Mouse (Mus musculus) forebrain, embryonic 11.5 days (tissue): Measurements from ENCODE around the gene Ehbp1. TPM values are rescaled to one million over a fixed set of nuclear protein-coding genes. Genes with fewer than 3 reads are reported as not detected.

Experiments
- ATAC-seq: fragments of 200-750 bp; cut with Nextera tagmentation; replicated peaks from 2 replicates; pipeline ENCODE4 v1.8.0; 2017; ENCODE audit warnings: moderate TSS enrichment; ENCODE audit not compliant: low FRiP score
- DNase-seq: peaks from one replicate; pipeline ENCODE4 v3.0.0-alpha.2; 2017; ENCODE audit warnings: low spot score
- H3K27ac ChIP-seq: fragments of 300-500 bp; sonication (generic); 2 replicates; pipeline ENCODE4 v1.5.1; 2014; ENCODE audit warnings: low read depth, low read length
- H3K27me3 ChIP-seq: fragments of 300-500 bp; sonication (generic); 2 replicates; pipeline ENCODE4 v1.6.1; 2014; ENCODE audit warnings: mild to moderate bottlenecking, low read length, mixed read lengths; ENCODE audit not compliant: control insufficient read depth, insufficient read depth
- H3K36me3 ChIP-seq: fragments of 300-500 bp; sonication (generic); 2 replicates; pipeline ENCODE4 v1.6.1; 2014; ENCODE audit warnings: mild to moderate bottlenecking, low read length, moderate library complexity, mixed read lengths; ENCODE audit not compliant: control insufficient read depth, insufficient read depth
- H3K4me1 ChIP-seq: fragments of 300-500 bp; sonication (generic); replicated peaks from 2 replicates; pipeline ENCODE4 v1.6.1; 2014; ENCODE audit warnings: low read length, mixed read lengths; ENCODE audit not compliant: control insufficient read depth, insufficient read depth
- H3K4me2 ChIP-seq: fragments of 300-500 bp; sonication (generic); 2 replicates; pipeline ENCODE4 v1.6.1; 2014; ENCODE audit warnings: low read depth, mild to moderate bottlenecking, low read length, moderate library complexity, mixed read lengths; ENCODE audit not compliant: severe bottlenecking
- H3K4me3 ChIP-seq: fragments of 300-500 bp; sonication (generic); 2 replicates; pipeline ENCODE4 v1.5.1; 2014; ENCODE audit warnings: low read depth, low read length
- H3K9ac ChIP-seq: fragments of 300-500 bp; sonication (generic); 2 replicates; pipeline ENCODE4 v1.6.1; 2014; ENCODE audit warnings: low read length
- H3K9me3 ChIP-seq: fragments of 300-500 bp; sonication (generic); 2 replicates; pipeline ENCODE4 v1.6.1; 2016; ENCODE audit warnings: low read length, mixed read lengths; ENCODE audit not compliant: control insufficient read depth
- WGBS: fragments of 180-500 bp; shearing (Covaris S2); extraction: QIAGEN DNeasy Blood & Tissue Kit; methylation state at CpG from one replicate; pipeline ENCODE4 v1.1.7; 2014; 5-methylcytosine and 5-hydroxymethylcytosine counted together
- polyA plus RNA-seq: library from polyadenylated mRNA; unstranded; fragments of >200 nt; fragmentation: Nextera tagmentation; extraction: Ambion mirVana; gene quantifications from 2 replicates; pipeline ENCODE4 v1.2.1, GENCODE M21; 2014

The Ehbp1 gene
- 14.7 and 16.0 TPM in 2 replicates for polyA plus RNA-seq

GRCm38 (mm10) chr11:22342242-22343207, at the start of gene Ehbp1:
Ehbp1 (minus strand) TSS chr11:22342292.
- no peak within 1 kb of the TSS for H3K4me2 ChIP-seq
- no peak for ATAC-seq
- no peaks in the 10 kb centered on the region for H3K36me3 ChIP-seq
- WGBS = 71% methylated on average over 2 of the region's 2 CpGs
- H3K9me3 ChIP-seq = no peaks in the 10 kb centered on the region
- no peak for DNase-seq
- H3K4me3 ChIP-seq = no peak within 1 kb of the TSS
- no peaks in the 10 kb centered on the region; the same call in 1 of the 2 replicates for H3K4me1 ChIP-seq
- no peak within 1 kb of the TSS for H3K27ac ChIP-seq
- no peaks in the 10 kb centered on the region for H3K27me3 ChIP-seq
- no peak within 1 kb of the TSS for H3K9ac ChIP-seq

DNA sequence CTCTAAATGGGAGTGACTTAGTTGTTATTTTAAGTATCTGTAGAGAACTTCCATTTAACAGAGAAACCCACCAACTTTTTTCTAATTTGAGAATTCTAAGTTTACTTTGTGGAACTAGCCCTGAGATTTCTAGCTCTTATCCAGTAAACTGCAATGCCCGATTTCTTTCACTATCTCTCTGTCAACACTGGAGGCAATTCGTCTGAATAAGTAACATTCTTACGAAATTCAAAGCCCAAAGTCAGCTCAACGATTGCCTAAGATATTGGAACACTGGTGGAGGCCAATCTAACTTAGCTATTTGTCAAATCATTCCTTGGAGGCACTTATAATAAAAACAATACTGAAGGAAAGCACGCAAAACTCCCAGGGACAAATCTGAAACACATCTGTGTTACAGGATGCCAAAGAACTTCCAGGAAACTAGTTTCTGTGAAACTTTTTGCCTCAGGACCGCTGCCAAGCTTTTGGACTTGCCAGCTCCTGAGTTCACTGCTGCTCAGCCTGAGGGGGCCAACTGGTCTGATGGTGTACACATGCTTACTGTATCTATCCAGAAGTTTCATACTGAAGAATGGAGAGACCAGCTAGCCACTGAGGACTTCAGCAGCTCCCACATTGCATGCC, 45.5 kb upstream of the Ehbp1 start:
- no peak overlapping the region for H3K4me2 ChIP-seq
- no peak for ATAC-seq
- WGBS = 89% methylated on average over 6 of the region's 6 CpGs
- no peaks in the 10 kb centered on the region for H3K4me1 ChIP-seq
- H3K27ac ChIP-seq = no peak overlapping the region
- H3K36me3 ChIP-seq = no peaks in the 10 kb centered on the region
- H3K27me3 ChIP-seq = no peaks in the 10 kb centered on the region
- no peaks in the 10 kb centered on the region; the same call in 1 of the 2 replicates for H3K9me3 ChIP-seq
- H3K4me3 ChIP-seq = no peak overlapping the region
- no peak for DNase-seq
- no peak overlapping the region for H3K9ac ChIP-seq

GRCm38 (mm10) chr11:22383532-22383931, 41.4 kb upstream of the Ehbp1 start:
- Histone ChIP-seq H3K36me3 (no peaks in the 10 kb centered on the region), H3K4me1 (no peaks in the 10 kb centered on the region), H3K4me2 (no peak overlapping the region), H3K27ac (no peak overlapping the region), H3K4me3 (no peak overlapping the region), H3K27me3 (no peaks in the 10 kb centered on the region), H3K9me3 (no peaks in the 10 kb centered on the region; the same call in 1 of the 2 replicates), H3K9ac (no peak overlapping the region)
- ATAC-seq = no peak
- WGBS = 86% methylated on average over 1 of the region's 1 CpGs
- no peak for DNase-seq

DNA sequence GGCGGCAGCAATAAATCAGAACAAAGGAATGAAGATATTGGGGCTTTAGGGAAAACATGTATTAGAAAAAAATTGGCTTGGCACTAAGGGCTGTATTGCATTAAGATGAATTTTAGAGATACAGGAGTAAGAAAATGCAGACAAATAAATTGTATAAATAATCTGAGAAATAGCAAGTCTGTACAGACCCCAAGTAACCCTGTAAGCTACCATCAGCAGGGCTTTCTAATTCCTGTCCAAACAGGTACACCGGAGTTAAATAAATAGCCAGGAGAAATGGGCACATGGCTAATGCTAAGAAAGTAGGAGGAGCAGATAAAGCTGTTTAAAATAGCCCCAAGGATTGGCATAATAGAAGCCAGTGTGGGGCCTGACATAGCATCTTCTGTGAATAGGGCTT, 32.7 kb upstream of the Ehbp1 start:
- ATAC-seq = no peak
- H3K27me3 ChIP-seq = no peaks in the 10 kb centered on the region
- no peak overlapping the region for H3K4me2 ChIP-seq
- no peak overlapping the region for H3K4me3 ChIP-seq
- no peaks in the 10 kb centered on the region for H3K36me3 ChIP-seq
- no peak overlapping the region for H3K27ac ChIP-seq
- no peak for DNase-seq
- H3K4me1 ChIP-seq = no peaks in the 10 kb centered on the region
- WGBS = 88% methylated on average over 2 of the region's 2 CpGs
- no peak overlapping the region for H3K9ac ChIP-seq
- no peaks in the 10 kb centered on the region for H3K9me3 ChIP-seq

DNA sequence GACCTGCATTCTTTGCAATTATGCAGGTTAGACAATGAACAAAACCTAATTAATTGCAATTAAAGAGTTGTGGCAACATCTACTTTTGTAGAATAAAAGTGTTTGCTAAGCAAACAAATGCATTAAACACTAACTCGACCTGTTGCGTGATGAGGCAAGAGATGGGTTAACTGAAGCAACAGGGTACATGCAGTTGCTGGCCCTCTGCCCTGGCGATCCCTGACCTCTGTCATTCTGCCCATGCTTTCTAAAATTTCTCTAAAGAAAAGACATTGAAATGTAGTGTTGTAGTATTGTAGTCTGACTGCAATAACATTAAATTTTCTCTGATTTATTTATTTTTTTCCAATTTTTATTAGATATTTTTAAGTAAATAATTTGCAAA, 31.2 kb upstream of the Ehbp1 start:
- H3K27me3 ChIP-seq = no peaks in the 10 kb centered on the region
- no peak overlapping the region for H3K27ac ChIP-seq
- H3K36me3 ChIP-seq = no peaks in the 10 kb centered on the region
- H3K9ac ChIP-seq = no peak overlapping the region
- ATAC-seq (no peak), DNase-seq (no peak)
- H3K4me3 ChIP-seq = no peak overlapping the region
- no peak overlapping the region for H3K4me2 ChIP-seq
- WGBS = 85% methylated on average over 3 of the region's 3 CpGs
- H3K9me3 ChIP-seq = no peaks in the 10 kb centered on the region
- H3K4me1 ChIP-seq = no peaks in the 10 kb centered on the region

- Histone ChIP-seq H3K27ac (no peak overlapping the region), H3K4me1 (no peaks in the 10 kb centered on the region), H3K9me3 (no peaks in the 10 kb centered on the region), H3K36me3 (no peaks in the 10 kb centered on the region), H3K4me3 (no peak overlapping the region), H3K27me3 (no peaks in the 10 kb centered on the region), H3K4me2 (no peak overlapping the region), H3K9ac (no peak overlapping the region)
- 0 out of 2 replicates have a peak, but pooled peaks have one; percentile 18 for ATAC-seq
- 73% methylated on average over 1 of the region's 1 CpGs for WGBS
- no peak for DNase-seq
Observed at GRCm38 (mm10) chr11:22372609-22373289, 30.7 kb upstream of the Ehbp1 start.

GRCm38 (mm10) chr11:22369841-22370240, 27.7 kb upstream of the Ehbp1 start:
- WGBS = 84% methylated on average over 2 of the region's 2 CpGs
- DNase-seq (no peak), ATAC-seq (no peak)
- no peaks in the 10 kb centered on the region for H3K4me1 ChIP-seq
- no peak overlapping the region for H3K4me2 ChIP-seq
- H3K9ac ChIP-seq = no peak overlapping the region
- H3K27ac ChIP-seq = no peak overlapping the region
- H3K4me3 ChIP-seq = no peak overlapping the region
- H3K9me3 ChIP-seq = no peaks in the 10 kb centered on the region
- no peaks in the 10 kb centered on the region for H3K27me3 ChIP-seq
- no peaks in the 10 kb centered on the region for H3K36me3 ChIP-seq

DNA sequence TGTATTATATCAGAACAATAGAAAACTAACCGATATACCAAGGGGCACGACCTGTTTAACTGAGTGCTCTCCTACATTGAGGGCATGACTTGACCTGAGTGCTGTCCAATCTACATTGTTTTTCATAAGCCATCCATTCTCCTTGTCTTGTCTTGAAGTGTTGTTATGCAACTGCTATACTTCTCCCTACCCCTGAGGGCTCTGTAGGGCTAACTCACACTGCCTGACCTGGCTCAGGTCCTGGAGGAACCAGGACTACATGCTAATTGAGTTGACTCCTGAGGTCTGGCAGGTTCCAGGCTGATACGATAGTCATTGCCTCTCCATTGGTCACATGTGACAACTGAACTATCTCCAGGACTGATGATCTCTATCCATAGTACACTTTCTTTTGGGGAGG, 26.5 kb upstream of the Ehbp1 start:
- H3K36me3 ChIP-seq = no peaks in the 10 kb centered on the region
- H3K4me1 ChIP-seq = no peaks in the 10 kb centered on the region
- H3K4me3 ChIP-seq = no peak overlapping the region
- H3K27ac ChIP-seq = no peak overlapping the region
- DNase-seq (no peak), ATAC-seq (no peak)
- WGBS = 92% methylated on average over 3 of the region's 3 CpGs
- no peaks in the 10 kb centered on the region for H3K9me3 ChIP-seq
- H3K4me2 ChIP-seq = no peak overlapping the region
- no peak overlapping the region for H3K9ac ChIP-seq
- H3K27me3 ChIP-seq = no peaks in the 10 kb centered on the region
